ENCODE assay signal across 8 mouse cellular contexts in the genomic region with DNA sequence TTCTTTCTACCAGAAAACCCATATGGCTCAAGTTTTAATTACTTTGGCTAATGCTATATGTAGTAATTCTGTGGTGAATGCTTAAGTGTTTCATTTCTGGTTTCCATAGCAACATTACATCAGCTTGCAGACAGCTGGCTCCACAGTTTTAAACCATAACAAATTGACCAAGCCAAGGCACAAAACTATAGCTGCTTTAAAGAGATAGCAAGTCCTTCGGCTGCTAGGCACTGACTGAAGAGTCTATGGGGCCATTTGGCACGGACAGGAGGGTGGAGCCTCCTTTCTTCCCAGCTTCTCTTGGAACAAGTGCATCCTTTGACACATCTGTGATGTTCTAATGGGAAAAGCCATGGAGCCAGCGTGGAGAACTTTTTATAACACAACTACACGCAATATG.
DNase-seq lines count a peak whose midpoint lies in the region; ATAC-seq lines count a peak whose summit lies in the region.

No protein-coding gene starts in this region.

- 19% methylated on average over 4 of the region's 4 CpGs for WGBS in stomach, embryonic 14.5 days
- WGBS in liver, embryonic 11.5 days: 54% methylated on average over 4 of the region's 4 CpGs

- H3K9ac ChIP-seq in stomach, embryonic 14.5 days (replicated peaks; ENCODE audit: low read depth, low read length): no peak overlapping the region
- H3K9ac ChIP-seq in liver, embryonic 11.5 days (ENCODE audit: low read depth, low read length): no peak overlapping the region

- H3K4me3 ChIP-seq in stomach, embryonic 14.5 days (ENCODE audit: low read depth, low read length): peak overlapping the region; percentile 21; the same call in 1 of the 2 replicates
- H3K4me3 ChIP-seq in liver, embryonic 11.5 days (ENCODE audit: low read depth, low read length): no peak overlapping the region

- H3K27ac ChIP-seq in stomach, embryonic 14.5 days (ENCODE audit: low read length): no peak overlapping the region; the same call in 1 of the 2 replicates
- no peak overlapping the region for H3K27ac ChIP-seq in liver, embryonic 11.5 days (ENCODE audit: low read depth, low read length)

- peak; percentile 68 for DNase-seq in gastrocnemius, adult 18-20 months (ENCODE audit: low spot score)
- DNase-seq in gastrocnemius, postnatal 10 days: no peak
- DNase-seq in embryo, embryonic 10.5 days (ENCODE audit: low spot score): peak; percentile 75
- peak; percentile 72 to 74 for DNase-seq in heart, postnatal 10 days
- DNase-seq in lung, postnatal 14 days: peak; percentile 48
- DNase-seq in liver, embryonic 11.5 days (ENCODE audit: low spot score): no peak

- H3K27me3 ChIP-seq in stomach, embryonic 14.5 days (ENCODE audit: control insufficient read depth, insufficient read depth, low read length): no peaks in the 10 kb centered on the region
- H3K27me3 ChIP-seq in liver, embryonic 11.5 days (replicated peaks; ENCODE audit: control insufficient read depth, insufficient read depth, low read length): no peaks in the 10 kb centered on the region

- no peaks in the 10 kb centered on the region for H3K9me3 ChIP-seq in stomach, embryonic 14.5 days (ENCODE audit: control insufficient read depth, low read depth, low read length)
- H3K9me3 ChIP-seq in liver, embryonic 11.5 days (ENCODE audit: control insufficient read depth, low read length): no peaks in the 10 kb centered on the region

- H3K36me3 ChIP-seq in stomach, embryonic 14.5 days (ENCODE audit: control insufficient read depth, insufficient read depth, low read length): no peaks in the 10 kb centered on the region; the same call in 1 of the 2 replicates
- no peaks in the 10 kb centered on the region for H3K36me3 ChIP-seq in liver, embryonic 11.5 days (ENCODE audit: control insufficient read depth, insufficient read depth, low read length)

- no peak for ATAC-seq in stomach, embryonic 14.5 days (ENCODE audit: insufficient number of reproducible peaks, insufficient read depth, low FRiP score, low read depth)
- ATAC-seq in cerebellum, adult (ENCODE audit: insufficient number of reproducible peaks, low FRiP score, low TSS enrichment): no peak
- ATAC-seq in liver, embryonic 11.5 days (replicated peaks; ENCODE audit: low FRiP score): no peak

- intact Hi-C loops in heart, postnatal 10 days (cut with DNase I): no loop called here

- peak overlapping the region; percentile 36 for H3K4me2 ChIP-seq in stomach, embryonic 14.5 days (replicated peaks; ENCODE audit: low read depth, low read length)
- H3K4me2 ChIP-seq in liver, embryonic 11.5 days: no peak overlapping the region

- H3K4me1 ChIP-seq in stomach, embryonic 14.5 days (ENCODE audit: control insufficient read depth, insufficient read depth, low read length): peaks cover 32% of the 10 kb centered on the region; the same call in 1 of the 2 replicates
- H3K4me1 ChIP-seq in liver, embryonic 11.5 days (replicated peaks; ENCODE audit: control insufficient read depth, insufficient read depth, low read length): no peaks in the 10 kb centered on the region; the same call in 1 of the 2 replicates

Comparison
In these comparisons a context has a peak if more than half of its experiments do, and no peak if none do; other contexts are left out.
1. DNase-seq: peak in gastrocnemius, adult 18-20 months (single experiment), embryo, embryonic 10.5 days (single experiment), heart, postnatal 10 days (2 of 2) and lung, postnatal 14 days (single experiment); none in gastrocnemius, postnatal 10 days (single experiment) and liver, embryonic 11.5 days (single experiment).